Mouse (Mus musculus) layer of hippocampus, adult 9-10 months (tissue): ENCODE results near the gene Ros1.

Experiments used
- DNase-seq: peaks from one replicate; pipeline ENCODE4 v3.0.0; 2022; ENCODE audit warnings: low spot score

Gene Ros1

DNA sequence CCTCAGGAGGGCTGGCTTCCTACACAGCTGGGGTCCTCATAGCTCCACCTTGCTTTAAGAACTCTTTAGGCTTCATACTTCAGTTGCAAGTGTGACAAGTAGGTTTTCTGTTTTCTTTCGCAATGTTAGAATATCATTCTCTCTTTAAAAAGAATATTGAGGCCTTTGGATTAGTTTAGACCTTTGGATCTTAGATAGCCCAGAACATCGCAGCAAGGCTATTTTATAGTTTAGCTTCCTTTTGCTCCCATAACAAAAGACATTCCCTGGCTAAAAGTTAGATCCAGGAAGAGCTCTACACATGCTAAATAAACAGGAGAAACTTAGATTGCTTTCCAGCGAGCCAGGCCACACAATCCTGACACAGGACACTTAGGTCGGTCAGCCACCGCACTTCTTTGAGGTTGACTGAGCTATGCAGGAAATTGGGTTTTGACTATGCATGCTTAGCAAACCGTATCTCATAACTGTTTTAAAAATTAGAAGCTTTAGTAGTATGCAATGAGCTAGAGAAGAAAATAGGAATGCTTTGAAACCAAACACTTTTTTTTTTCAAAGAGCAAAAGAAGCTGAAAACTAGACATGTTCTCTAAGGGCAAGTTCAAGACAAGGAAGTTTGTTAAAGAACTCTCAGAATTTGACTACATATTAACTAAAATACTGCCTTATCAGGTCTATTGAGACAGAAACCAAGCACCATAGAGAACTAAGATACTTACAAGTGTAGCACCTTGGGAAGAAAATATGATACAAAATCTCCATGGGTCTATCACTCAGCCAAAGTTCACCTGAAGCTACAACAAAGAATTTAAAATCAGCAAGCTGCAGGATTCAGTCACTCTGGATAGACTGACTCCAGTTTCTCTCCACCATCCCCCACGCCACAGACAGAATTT is at the start of gene Ros1:
Ros1 (minus strand) TSS at position 288 of the 896 bp plus-strand sequence.
- no peak for DNase-seq

DNA sequence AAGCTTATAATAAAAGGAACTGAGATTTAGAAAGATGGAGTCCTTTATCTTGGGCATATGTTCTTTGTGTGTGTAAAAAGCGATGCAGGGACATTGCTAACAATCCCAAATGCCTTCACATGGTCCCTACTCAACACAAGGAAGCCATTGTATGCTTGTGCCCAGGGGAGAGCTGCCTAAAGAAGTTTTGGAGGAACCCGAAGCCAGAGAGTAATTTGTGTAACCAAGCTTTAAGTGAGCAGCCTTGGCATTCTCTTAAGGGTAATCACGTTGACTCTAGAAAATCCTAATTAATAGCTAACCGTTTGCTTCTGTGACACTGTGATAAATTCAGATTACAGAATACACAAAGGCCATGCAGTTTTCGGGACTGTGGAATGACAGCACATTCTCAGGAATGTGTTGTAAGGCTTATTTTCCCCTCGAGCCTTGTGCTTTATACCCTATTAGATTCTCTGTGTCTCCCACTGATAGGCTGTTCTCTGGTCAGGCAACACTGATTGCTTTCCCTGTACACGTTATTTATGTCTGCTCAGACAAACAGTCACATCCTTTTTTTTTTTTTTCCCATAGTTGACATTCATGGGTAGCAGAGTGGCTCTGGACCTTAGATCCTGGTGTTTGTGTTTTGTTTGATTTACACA is 47.8 kb upstream of the Ros1 start:
- no peak for DNase-seq

DNA sequence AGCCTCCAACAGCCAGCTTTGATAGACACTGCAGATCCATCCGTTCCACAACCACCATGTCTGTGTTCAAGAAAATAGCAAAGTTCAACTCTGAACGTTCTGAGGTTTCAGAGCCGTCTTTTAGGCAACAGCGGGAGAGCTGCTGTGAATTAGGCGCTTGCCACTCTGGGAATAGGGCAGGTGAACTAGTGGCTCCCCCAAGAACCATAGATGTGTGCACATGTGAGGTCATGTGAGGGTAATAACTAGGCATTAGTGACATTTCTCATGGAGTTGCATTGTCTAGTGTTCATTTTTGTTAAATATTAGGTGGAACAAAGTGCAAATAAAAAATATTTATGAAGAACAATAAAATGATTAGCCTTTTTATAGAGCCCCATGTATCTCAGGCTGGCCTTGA is 47.0 kb upstream of the Ros1 start:
- no peak for DNase-seq

DNA sequence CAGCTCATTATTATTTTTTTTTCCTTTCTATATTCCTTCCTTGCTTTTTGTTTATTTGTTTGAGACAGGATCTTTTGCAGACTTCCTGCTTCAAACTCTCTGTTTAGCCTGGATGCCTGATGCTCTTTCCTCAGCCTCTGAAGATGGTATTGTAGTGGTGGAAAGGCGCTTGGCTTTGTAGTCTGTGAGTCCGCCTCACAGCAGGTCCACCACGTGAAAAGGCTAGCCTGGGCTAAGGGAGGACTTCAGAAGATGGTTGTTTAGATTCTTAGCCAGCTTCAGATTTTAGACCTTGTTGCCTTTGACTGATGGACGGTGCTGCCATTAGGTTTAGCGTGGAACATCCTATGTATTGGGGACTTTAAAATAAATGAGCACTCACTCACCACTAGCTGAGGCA is 40.4 kb upstream of the Ros1 start:
- DNase-seq = no peak

DNA sequence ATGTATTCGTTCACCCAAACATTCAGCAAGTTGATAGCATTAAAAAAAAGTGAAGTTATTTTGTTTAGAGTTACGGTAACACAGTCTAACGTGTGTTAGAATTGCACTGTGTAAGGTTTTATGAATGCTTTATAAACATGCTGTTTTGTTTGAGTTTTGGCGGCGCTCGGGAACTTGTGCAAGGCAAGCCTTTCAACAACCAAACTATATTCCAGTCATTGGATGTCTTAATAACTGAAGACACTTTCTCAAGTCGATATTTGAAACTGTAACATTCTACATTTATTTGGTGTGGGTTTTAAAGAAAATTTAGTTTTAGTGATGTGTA is 39.6 kb upstream of the Ros1 start:
- DNase-seq = no peak

DNA sequence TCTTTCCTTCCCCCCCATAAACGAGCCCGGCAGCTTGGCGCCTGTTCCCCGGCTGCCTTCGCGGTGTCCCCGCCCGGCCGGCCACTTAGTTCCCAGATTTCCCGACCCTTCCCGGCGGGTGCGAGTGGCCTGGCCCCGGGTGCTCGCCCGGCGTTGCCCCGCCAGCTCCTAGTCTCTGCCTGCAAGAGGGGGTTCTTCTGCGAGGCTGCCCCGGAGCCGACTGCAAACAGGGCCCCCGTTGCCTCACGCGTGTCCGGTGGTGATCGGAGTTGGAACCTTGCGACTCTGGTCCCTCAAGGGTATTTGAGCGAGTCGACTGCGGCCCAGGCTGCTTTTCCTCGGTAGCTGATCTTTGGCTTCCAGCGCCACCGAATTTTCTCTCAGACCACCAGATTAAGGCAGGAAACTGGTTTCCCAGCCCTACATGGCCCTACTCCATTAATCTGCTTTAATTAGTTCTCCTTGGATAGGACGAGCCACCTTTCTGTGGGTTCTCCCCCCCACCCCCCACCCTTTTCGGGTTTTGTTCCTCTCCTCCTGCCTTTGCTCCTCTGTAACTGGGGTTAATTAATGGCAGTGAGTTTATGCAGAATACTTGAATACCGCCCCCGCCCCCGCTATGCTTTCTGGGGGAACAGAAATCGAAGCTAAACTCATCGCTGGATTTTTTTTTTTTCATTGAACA is 39.1 kb upstream of the Ros1 start:
- no peak for DNase-seq

GRCm38 (mm10) chr10:52233301-52233968 is 38.4 kb upstream of the Ros1 start, which contains the start of gene Dcbld1:
TSS of gene Dcbld1 (plus strand) at chr10:52233619.
- DNase-seq = no peak

GRCm38 (mm10) chr10:52232196-52233176 is 37.4 kb upstream of the Ros1 start:
- DNase-seq = no peak

- DNase-seq = no peak
These were observed 24.6 kb upstream of the Ros1 start for GRCm38 (mm10) chr10:52219600-52219999.

DNA sequence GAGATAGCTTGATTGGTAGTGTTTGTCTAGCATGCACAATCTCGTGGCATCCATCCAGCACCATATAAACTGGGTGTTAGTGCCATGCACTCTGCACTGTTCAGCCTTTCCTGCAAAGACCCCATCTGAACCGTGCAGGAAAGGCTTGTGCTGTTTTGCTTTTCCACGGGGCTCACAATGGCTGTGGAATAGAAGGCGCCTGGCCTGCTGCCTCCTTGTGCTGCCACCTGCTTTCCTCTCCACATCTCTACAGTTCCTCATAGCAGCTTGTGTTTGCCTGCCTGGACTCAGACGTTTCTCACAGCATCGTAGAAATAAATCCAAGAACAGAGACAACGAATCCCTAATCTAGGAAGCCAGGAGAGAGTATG is 22.5 kb upstream of the Ros1 start:
- no peak for DNase-seq

- peak; percentile 46 for DNase-seq
These were observed 21.9 kb upstream of the Ros1 start for GRCm38 (mm10) chr10:52216797-52217563.

- DNase-seq = no peak
These were observed 20.3 kb upstream of the Ros1 start for GRCm38 (mm10) chr10:52215267-52215818.

- DNase-seq = no peak
These were observed 9.0 kb upstream of the Ros1 start for GRCm38 (mm10) chr10:52204006-52204405.

DNA sequence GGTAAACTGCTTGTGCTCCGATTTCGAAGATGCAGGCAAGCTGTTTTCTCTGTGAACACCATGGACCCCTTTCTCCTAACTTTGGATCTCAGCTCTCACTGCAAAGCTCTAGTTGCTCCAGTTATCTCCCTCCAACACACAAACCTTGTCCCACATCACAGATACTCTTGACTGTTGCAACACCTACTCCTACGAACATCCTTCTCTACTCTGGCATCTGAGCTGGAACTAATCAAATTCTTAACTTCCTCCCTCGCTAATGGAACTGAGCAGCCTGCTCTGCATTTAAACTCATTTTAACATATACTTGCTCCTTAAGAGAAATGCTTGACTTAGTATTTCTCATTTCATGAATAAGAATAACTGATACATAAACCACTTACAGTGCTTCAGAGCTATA is 9.1 kb downstream of the Ros1 start:
- DNase-seq = no peak

DNA sequence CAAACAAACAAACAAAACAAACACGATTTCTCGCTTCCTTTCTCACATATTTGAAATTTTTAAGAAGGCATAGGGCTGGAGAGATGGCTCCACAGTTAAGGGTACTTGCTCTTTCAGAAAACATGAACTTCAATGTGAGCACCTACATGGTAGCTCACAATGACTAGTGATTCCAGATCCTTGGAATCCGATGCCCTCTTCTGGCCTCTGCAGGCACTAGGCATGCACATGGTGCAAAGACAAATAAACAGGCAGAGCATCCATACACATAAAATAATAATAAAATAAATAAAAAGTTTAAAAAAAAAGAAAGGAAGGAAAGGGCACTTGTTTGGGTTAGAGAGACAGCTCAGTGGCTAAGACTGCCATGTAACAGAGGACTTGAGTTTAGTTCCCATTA is 12.2 kb downstream of the Ros1 start:
- DNase-seq = no peak

DNA sequence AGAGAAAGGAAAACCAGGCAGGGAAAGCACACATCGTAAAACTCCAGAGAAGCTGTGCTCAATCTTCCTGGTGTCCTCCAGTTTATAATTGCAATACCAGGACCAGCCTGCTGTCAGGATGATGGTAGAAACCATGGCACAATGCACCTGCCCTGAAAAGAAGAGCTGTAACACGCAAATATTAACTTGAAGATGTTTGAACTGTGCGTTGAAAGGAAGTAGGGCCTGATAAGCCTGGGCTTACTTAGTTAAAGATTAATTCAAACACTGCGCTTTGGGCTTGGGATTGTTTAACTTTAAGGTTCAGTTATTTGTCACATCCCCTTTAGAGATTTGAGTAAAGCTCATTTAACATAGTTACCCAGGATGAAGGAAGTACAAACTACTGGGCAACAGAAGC is 20.7 kb downstream of the Ros1 start:
- DNase-seq = no peak

- no peak for DNase-seq
These were observed 24.6 kb downstream of the Ros1 start for GRCm38 (mm10) chr10:52170489-52170888.

- DNase-seq = no peak
These were observed 25.2 kb downstream of the Ros1 start for GRCm38 (mm10) chr10:52169841-52170240.

- DNase-seq = no peak
These were observed 29.7 kb downstream of the Ros1 start for GRCm38 (mm10) chr10:52165376-52165775.

GRCm38 (mm10) chr10:52160604-52161003 is 34.4 kb downstream of the Ros1 start:
- DNase-seq = no peak
